Mouse (Mus musculus) bone marrow, adult 2 months (tissue): ENCODE measurements around the gene Gm38100. TPM values are rescaled to one million over a fixed set of nuclear protein-coding genes. Genes with fewer than 3 reads are reported as not detected.
A peak's percentile ranks its signal among the peaks of the same experiment; 100 is the strongest.

ENCODE experiments used
- H3K27ac ChIP-seq: fragments of 200-500 bp; 2 replicates; pipeline ENCODE4 v1.5.1; 2012; ENCODE audit warnings: low read depth, mild to moderate bottlenecking, control low read depth, inconsistent platforms, low read length; ENCODE audit not compliant: control insufficient read depth, poor library complexity, insufficient read depth
- H3K4me1 ChIP-seq: fragments of 200-500 bp; 2 replicates; pipeline ENCODE4 v1.6.1; 2011; ENCODE audit warnings: low read length; ENCODE audit not compliant: control insufficient read depth, insufficient read depth
- H3K4me3 ChIP-seq: fragments of 200-500 bp; replicated peaks from 2 replicates; pipeline ENCODE3; 2011; ENCODE audit warnings: mild to moderate bottlenecking, low read depth, low read length, control low read depth; ENCODE audit not compliant: control insufficient read depth
- CTCF ChIP-seq: fragments of 200-500 bp; IDR thresholded peaks from 2 replicates; pipeline ENCODE4 v1.5.1; 2011; ENCODE audit warnings: low read length, control low read depth; ENCODE audit not compliant: control insufficient read depth, insufficient read depth
- POLR2A ChIP-seq: fragments of 200-500 bp; IDR thresholded peaks from 2 replicates; pipeline ENCODE4 v1.6.1; 2011; ENCODE audit warnings: low read depth, mild to moderate bottlenecking, control low read depth, low read length, borderline replicate concordance; ENCODE audit not compliant: control insufficient read depth
- WGBS: fragments of 180-500 bp; shearing (Covaris S2); methylation state at CpG from one replicate; pipeline ENCODE4 v1.1.7; 2018; 5-methylcytosine and 5-hydroxymethylcytosine counted together
- polyA plus RNA-seq: library from polyadenylated mRNA; stranded (reverse); fragments of >200 nt; gene quantifications from 2 replicates; pipeline ENCODE4 v1.2.4, GENCODE M21; 2011; ENCODE audit warnings: low replicate concordance; ENCODE audit not compliant: missing spikeins, insufficient read depth, insufficient read length

The Gm38100 gene
- polyA plus RNA-seq, 1 experiment, result not detected

DNA sequence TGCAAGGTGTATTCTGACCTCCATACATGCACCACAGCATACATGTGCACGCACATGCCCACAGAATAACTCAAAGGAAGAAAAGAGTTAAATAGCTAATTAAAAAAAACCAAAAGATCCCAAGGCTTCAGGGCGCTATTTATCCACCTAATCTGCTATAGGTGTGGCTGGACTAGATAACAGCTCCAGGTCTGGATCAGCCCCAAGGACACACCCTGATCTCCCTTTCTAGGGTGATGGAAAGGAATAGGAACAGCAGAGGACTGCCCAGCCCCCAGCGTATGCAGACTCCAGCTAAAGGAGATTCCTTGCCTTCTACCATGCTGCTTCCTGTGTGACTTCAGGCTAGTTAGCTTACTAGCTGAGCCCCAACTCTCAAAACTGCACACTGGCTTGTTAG lies 8.1 kb upstream of the Gm38100 start:
- no peak overlapping the region for H3K4me3 ChIP-seq
- 80% methylated on average over 3 of the region's 3 CpGs for WGBS
- no peaks in the 10 kb centered on the region for H3K4me1 ChIP-seq
- TF ChIP-seq CTCF (no peak), POLR2A (no peak)
- H3K27ac ChIP-seq, result no peak overlapping the region

DNA sequence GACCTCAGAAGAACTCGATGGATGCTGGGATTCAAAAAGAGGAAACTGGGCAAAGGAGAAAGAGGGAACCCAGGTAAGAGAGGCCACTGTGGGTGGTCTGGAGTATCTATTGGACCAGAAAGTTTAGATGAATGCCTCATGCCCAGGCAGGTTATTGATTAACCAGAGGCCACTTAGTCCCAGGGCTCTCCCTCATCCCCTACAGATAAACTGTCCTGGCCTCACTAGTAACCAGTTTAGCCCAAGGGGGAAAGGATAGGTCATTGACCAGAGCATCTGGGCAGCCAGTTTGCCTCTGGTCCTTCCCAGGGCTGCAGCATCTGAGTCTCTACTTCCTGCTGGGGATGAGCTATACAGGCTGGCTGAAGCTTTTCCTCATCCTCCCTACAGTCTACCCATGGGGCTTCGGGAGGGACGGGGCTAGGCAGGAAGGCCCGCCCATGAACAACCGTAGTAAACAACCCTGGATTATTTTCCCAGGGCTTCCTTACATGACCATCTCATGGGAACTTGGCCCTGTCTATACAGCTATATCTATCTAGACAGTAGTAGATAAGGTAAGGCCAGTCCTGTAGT lies 6.3 kb upstream of the Gm38100 start:
- 57% methylated on average over 5 of the region's 5 CpGs for WGBS
- no peak overlapping the region for H3K27ac ChIP-seq
- no peaks in the 10 kb centered on the region for H3K4me1 ChIP-seq
- TF ChIP-seq CTCF (no peak), POLR2A (no peak)
- no peak overlapping the region for H3K4me3 ChIP-seq

DNA sequence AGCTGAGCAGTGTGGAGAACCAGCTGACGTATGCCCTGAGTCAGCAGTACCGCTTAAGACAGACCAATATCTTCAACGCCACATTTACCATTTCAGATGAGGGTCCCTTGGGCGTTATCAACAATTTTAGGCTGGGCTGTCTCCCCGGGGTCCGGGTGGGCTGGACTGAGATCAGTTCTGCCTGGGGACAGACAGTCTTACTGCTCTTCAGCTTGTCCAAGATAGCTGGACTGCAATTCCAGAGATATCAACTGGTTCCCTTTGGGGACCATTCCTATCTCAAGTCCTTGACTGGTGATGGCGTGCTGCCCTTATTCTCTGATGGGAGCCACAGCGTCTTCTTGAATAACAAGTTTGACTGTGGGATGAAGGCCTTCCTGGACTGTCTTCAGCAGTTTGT lies 962 bp downstream of the Gm38100 start:
- no peak for TF ChIP-seq CTCF
- TF ChIP-seq POLR2A, result no peak
- Histone ChIP-seq H3K4me1 (no peaks in the 10 kb centered on the region), H3K27ac (no peak overlapping the region), H3K4me3 (no peak overlapping the region)
- 84% methylated on average over 8 of the region's 8 CpGs for WGBS

DNA sequence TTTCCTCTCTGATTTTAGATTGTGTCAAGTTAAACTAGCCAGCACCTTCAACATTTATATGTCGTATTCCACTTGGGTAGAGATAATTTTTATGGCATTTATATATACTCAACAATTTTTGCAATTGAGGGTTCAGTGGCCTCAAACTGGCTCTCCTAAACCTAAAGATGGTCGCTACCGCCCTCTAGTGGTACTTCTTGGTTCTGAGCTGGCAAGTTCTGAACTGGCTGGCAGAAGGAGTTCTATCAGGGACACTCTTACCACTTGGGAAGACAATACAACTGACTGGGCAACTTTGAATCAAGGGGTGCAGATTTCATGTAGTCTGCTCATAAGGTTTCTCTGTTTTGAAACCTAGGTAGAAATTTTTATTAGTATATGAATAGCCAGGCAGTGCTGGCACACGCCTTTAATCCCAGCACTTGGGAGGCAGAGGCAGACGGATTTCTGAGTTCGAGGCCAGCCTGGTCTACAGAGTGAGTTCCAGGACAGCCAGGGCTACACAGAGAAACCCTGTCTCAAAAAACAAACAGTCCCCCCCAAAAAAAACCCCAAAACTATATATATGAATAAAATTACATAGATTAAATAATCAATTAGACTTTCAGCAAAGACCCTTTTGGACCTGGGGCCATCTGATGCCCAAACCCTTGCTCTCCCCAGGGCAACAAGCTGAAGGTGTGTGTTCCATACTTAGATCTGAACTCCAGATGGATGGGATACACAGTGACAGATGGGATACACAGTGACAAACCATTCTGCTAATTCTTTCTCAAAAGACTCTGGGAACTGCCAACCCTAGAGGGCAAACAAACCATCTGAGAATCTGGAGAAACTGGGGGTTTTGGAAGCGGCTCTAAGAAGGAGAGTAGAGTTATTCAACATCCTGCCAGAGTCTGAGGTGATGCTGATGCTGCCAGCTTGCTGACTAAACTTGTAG lies 4.0 kb downstream of the Gm38100 start:
- Histone ChIP-seq H3K4me3 (no peak overlapping the region), H3K27ac (no peak overlapping the region), H3K4me1 (no peaks in the 10 kb centered on the region)
- TF ChIP-seq CTCF (peak; percentile 58), POLR2A (no peak)
- 45% methylated on average over 7 of the region's 7 CpGs for WGBS

DNA sequence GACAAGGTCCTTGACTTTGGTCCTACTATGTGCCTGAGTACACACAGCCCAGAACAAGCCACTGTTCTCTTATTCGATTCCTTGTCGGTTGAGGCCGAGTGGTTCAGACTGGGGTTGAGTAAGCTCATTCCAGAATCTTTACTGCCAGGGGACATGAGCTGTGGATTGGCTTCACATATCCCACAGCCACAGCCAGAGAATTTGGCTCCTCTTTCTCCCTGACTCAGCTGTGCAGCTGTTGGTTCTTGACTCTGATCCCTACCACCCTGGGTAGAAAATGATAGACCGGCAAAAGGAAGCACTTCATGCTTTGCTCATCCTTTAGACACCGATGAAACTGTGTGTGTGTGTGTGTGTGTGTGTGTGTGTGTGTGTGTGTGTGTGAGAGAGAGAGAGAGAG lies 11.3 kb downstream of the Gm38100 start:
- no peak overlapping the region for H3K4me3 ChIP-seq
- H3K27ac ChIP-seq, result no peak overlapping the region
- no peaks in the 10 kb centered on the region for H3K4me1 ChIP-seq
- no peak for TF ChIP-seq POLR2A
- TF ChIP-seq CTCF, result no peak
- 88% methylated on average over 5 of the region's 5 CpGs for WGBS

DNA sequence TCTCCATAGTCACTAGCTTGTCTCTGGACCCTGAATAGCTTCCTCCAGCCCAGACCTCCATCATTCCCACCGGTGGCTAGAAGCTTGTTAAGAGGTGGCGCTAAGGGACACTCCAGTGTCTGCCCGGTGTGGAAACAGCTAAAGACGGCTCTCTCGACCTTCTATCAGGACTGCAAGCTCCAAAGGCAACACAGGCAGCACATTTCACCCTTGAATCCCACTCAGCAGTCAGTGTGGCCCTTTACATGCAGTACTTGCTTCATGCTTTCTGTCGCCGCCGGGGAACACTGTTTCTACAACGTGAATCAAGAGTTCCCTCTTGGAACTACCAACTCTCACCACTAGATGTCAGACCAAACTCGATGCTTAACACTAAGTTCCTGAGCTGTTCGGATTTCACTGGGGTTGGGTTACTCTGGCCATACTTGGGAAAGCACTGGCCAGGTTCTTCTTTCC lies 16.2 kb downstream of the Gm38100 start:
- no peak overlapping the region for H3K27ac ChIP-seq
- no peak overlapping the region for H3K4me3 ChIP-seq
- TF ChIP-seq POLR2A (no peak), CTCF (no peak)
- WGBS, result 12% methylated on average over 11 of the region's 11 CpGs
- H3K4me1 ChIP-seq, result no peaks in the 10 kb centered on the region

DNA sequence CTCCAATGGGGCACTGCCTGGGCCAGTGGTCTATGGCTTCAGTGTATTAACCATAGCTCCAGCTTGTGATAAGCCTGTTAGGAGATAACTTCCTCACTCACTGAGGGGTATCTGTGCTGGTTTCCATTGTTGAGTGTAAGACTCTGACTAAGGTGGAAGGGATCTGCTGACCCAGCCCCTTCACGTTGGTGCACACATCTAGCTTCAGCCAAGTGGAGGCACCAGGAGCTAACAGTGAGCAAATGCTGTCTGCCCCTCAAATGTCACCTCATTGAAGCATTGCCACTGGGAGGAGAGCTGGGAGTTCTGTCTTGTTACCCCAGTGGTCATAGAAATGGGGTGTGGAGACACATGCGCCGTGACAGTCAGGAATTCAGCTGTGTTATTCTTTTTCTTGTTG lies 18.6 kb downstream of the Gm38100 start:
- TF ChIP-seq POLR2A (no peak), CTCF (no peak)
- Histone ChIP-seq H3K4me3 (no peak overlapping the region), H3K27ac (no peak overlapping the region), H3K4me1 (no peaks in the 10 kb centered on the region)
- WGBS, result 73% methylated on average over 3 of the region's 3 CpGs

DNA sequence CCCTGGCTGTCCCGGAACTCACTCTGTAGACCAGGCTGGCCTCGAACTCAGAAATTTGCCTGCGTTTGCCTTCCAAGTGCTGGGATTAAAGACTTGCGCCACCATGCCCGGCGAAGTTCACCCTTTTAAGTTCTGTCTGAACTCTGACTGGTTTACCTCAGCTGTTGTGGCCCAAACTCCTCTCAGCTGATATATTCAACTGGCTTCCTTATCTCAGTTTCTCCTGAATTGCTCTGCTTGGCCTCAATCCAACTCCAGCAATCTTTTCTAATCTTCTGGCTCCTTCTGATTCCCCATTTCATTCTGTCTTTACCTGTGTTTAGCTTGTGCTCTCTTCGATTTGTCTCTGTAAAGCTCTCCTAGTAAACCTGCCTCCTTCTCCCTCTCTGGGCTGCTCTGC lies 23.0 kb downstream of the Gm38100 start:
- Histone ChIP-seq H3K27ac (no peak overlapping the region), H3K4me1 (no peaks in the 10 kb centered on the region), H3K4me3 (no peak overlapping the region)
- TF ChIP-seq POLR2A, result no peak
- TF ChIP-seq CTCF, result no peak
- 84% methylated on average over 7 of the region's 7 CpGs for WGBS
